Mouse (Mus musculus) G1E (cell line): ENCODE results near the gene Hyou1.

Experiments
- CTCF ChIP-seq: IDR thresholded peaks from 2 replicates; pipeline ENCODE4 v1.5.1; 2012; ENCODE audit warnings: low read depth, low read length, inconsistent platforms, mixed read lengths
- GATA1 ChIP-seq: IDR thresholded peaks from 2 replicates; pipeline ENCODE4 v1.6.1; 2012; ENCODE audit warnings: borderline replicate concordance, low read length, inconsistent platforms, mixed read lengths
- POLR2AphosphoS5 ChIP-seq: IDR thresholded peaks from 2 replicates; pipeline ENCODE4 v1.6.1; 2012; ENCODE audit warnings: low read depth, low read length, inconsistent platforms; ENCODE audit not compliant: insufficient replicate concordance
- TAL1 ChIP-seq: conservative IDR thresholded peaks from 2 replicates; pipeline ENCODE4 v1.6.1; 2012; ENCODE audit warnings: low read depth, low read length, inconsistent platforms, mixed read lengths

DNA sequence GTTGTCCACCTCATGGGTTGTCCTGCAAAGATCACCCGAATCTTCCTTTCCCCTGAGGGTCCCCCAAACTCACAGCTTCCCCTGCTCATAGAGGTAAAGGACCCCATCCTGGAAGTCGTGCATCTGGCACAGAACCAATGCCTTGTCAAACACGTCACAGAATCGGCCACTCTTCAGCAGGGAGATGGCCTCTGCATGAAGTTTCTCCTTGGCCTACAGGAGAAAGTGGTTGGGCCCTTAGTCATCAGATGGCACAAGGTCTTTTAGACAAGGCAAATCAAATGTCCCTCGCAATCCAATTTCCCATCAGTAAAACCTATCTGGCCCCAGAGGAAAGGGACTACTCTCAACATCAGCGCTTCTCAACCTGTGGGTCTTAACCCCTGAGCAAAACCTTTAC lies 26.1 kb upstream of the Hyou1 start:
- no peak for TF ChIP-seq GATA1
- TF ChIP-seq CTCF: no peak
- no peak for TF ChIP-seq POLR2AphosphoS5
- no peak for TF ChIP-seq TAL1
